Mouse (Mus musculus): Measurements from ENCODE around the gene Gria1. TPM values are rescaled to one million over a fixed set of nuclear protein-coding genes. Genes with fewer than 3 reads are reported as not detected.

The Gria1 gene
- polyA plus RNA-seq (2012; rRNA removed), result 0.03 and 0.04 TPM in 2 replicates

DNA sequence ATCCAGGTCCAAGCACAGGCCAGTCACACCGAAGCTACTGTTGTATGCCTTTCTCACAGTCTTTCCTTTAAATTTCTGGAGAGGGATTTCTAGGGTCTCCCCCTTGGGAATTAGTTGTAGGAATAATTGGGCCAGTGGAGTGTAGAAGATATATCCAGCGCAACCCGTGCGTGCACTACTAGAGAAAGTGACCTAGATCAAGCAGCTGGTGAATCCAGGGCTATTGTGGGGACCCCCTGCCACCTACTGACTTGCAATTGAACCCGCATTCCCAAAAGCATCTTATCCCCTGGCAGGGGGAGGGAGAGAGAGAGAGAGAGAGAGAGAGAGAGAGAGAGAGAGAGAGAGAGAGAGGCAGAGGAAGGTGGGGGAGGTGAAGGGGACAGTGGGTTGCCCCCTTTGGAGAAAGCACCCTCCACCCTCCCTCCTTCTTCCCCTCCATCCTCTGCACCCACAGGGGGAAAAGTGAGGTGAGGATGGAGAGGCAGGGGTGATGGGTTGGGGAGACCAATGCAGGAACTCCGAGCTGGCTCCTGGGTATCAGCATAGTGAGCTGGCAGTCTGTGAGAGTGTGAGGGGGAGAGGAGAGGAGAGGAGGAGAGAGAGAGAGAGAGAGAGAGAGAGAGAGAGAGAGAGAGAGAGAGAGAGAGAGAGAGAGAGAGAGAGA lies at the start of gene Gria1:
Gene Gria1 (plus strand): TSS at position 364 of the 667 bp plus-strand sequence.

Data from liver, embryonic 18 days (tissue).